Mouse (Mus musculus) CH12.LX (cell line): ENCODE results near the gene Lpcat2b. TPM values are rescaled to one million over a fixed set of nuclear protein-coding genes. Genes with fewer than 3 reads are reported as not detected.

ENCODE experiments used
- DNase-seq: peaks from one replicate; pipeline ENCODE4 v3.0.0-alpha.2; 2013; ENCODE audit errors: extremely low read depth
- H3K27ac ChIP-seq: 2 replicates; pipeline ENCODE4 v1.5.1; 2012; ENCODE audit warnings: low read depth, mild to moderate bottlenecking, control low read depth, moderate library complexity; ENCODE audit not compliant: insufficient read depth
- H3K27me3 ChIP-seq: replicated peaks from 2 replicates; pipeline ENCODE3; 2012; ENCODE audit warnings: inconsistent platforms
- H3K36me3 ChIP-seq, 2 experiments: replicated peaks in 1 of 2; 2 replicates each; pipeline versions ENCODE3 to v1.6.1; 2012; ENCODE audit warnings: inconsistent platforms in 1 of 2, low read length in 1 of 2, mild to moderate bottlenecking in 1 of 2, mixed read lengths in 1 of 2, moderate library complexity in 1 of 2; ENCODE audit not compliant: control insufficient read depth in 1 of 2, insufficient read depth in 1 of 2
- H3K4me1 ChIP-seq, 2 experiments: 2 replicates each; pipeline ENCODE4 v1.6.1; 2012; ENCODE audit warnings: inconsistent platforms in 1 of 2, moderate library complexity in 1 of 2; ENCODE audit not compliant: insufficient read depth in 2 of 2, control insufficient read depth in 1 of 2
- H3K4me2 ChIP-seq: 2 replicates; pipeline ENCODE4 v1.6.1; 2012; ENCODE audit warnings: low read depth, mild to moderate bottlenecking, control low read depth; ENCODE audit not compliant: poor library complexity, insufficient read depth, severe bottlenecking
- H3K4me3 ChIP-seq, 3 experiments: fragments of 150-350 bp in 1 of 3; sonication (generic) in 1 of 3; replicated peaks in 1 of 3; 2 replicates each; pipeline versions ENCODE3 to v1.5.1; 2011 to 2012; ENCODE audit warnings: low read depth in 2 of 3, low read length in 2 of 3, mild to moderate bottlenecking in 2 of 3, moderate library complexity in 2 of 3, control low read depth in 1 of 3, improper control_type of control experiment in 1 of 3, inconsistent platforms in 1 of 3, mixed read lengths in 1 of 3; ENCODE audit not compliant: poor library complexity in 1 of 3
- H3K79me2 ChIP-seq: replicated peaks from 2 replicates; pipeline ENCODE4 v1.6.1; 2012; ENCODE audit warnings: mild to moderate bottlenecking, moderate library complexity; ENCODE audit not compliant: control insufficient read depth, poor library complexity, insufficient read depth, severe bottlenecking; ENCODE audit errors: extremely low read depth
- H3K9ac ChIP-seq: 2 replicates; pipeline ENCODE4 v1.6.1; 2012; ENCODE audit warnings: low read depth, mild to moderate bottlenecking, control low read depth, moderate library complexity; ENCODE audit not compliant: insufficient read depth
- H3K9me3 ChIP-seq: replicated peaks from 2 replicates; pipeline ENCODE3; 2012; ENCODE audit warnings: low read length, inconsistent platforms, mixed read lengths
- BHLHE40 ChIP-seq: IDR thresholded peaks from 2 replicates; pipeline ENCODE4 v1.6.1; 2011; ENCODE audit warnings: mild to moderate bottlenecking, low read depth, low read length, improper control_type of control experiment
- CHD2 ChIP-seq: IDR thresholded peaks from 2 replicates; pipeline ENCODE4 v1.6.1; 2011; ENCODE audit warnings: low read length, improper control_type of control experiment
- E2F4 ChIP-seq: IDR thresholded peaks from 2 replicates; pipeline ENCODE4 v1.6.1; 2011; ENCODE audit warnings: low read depth, low read length, improper control_type of control experiment; ENCODE audit not compliant: insufficient replicate concordance
- EP300 ChIP-seq: IDR thresholded peaks from 2 replicates; pipeline ENCODE4 v1.6.1; 2011; ENCODE audit warnings: low read length, improper control_type of control experiment
- ETS1 ChIP-seq: conservative IDR thresholded peaks from 2 replicates; pipeline ENCODE4 v1.6.1; 2012; ENCODE audit warnings: low read depth, mild to moderate bottlenecking, inconsistent platforms, low read length, improper control_type of control experiment, moderate library complexity
- GABPA ChIP-seq: IDR thresholded peaks from 2 replicates; pipeline ENCODE4 v1.6.1; 2012; ENCODE audit warnings: low read depth, low read length, improper control_type of control experiment, inconsistent platforms; ENCODE audit not compliant: insufficient replicate concordance
- HCFC1 ChIP-seq: IDR thresholded peaks from 2 replicates; pipeline ENCODE4 v1.6.1; 2012; ENCODE audit warnings: low read depth, mild to moderate bottlenecking, inconsistent platforms, low read length, improper control_type of control experiment
- IRF4 ChIP-seq: IDR thresholded peaks from 2 replicates; pipeline ENCODE4 v1.6.1; 2014; ENCODE audit warnings: low read depth, mild to moderate bottlenecking, inconsistent platforms, low read length, improper control_type of control experiment
- JUN ChIP-seq: IDR thresholded peaks from 2 replicates; pipeline ENCODE4 v1.6.1; 2011; ENCODE audit warnings: low read depth, mild to moderate bottlenecking, low read length, improper control_type of control experiment, moderate library complexity; ENCODE audit not compliant: insufficient read depth
- JUND ChIP-seq: conservative IDR thresholded peaks from 2 replicates; pipeline ENCODE4 v1.6.1; 2011; ENCODE audit warnings: low read depth, low read length, improper control_type of control experiment
- KAT2A ChIP-seq: IDR thresholded peaks from 2 replicates; pipeline ENCODE4 v1.6.1; 2012; ENCODE audit warnings: low read length, improper control_type of control experiment, inconsistent platforms; ENCODE audit not compliant: insufficient replicate concordance
- MAFK ChIP-seq: IDR thresholded peaks from 2 replicates; pipeline ENCODE4 v1.6.1; 2011; ENCODE audit warnings: low read length, improper control_type of control experiment; ENCODE audit not compliant: insufficient replicate concordance
- MAZ ChIP-seq: IDR thresholded peaks from 2 replicates; pipeline ENCODE4 v1.6.1; 2012; ENCODE audit warnings: low read depth, mild to moderate bottlenecking, inconsistent platforms, low read length, improper control_type of control experiment, moderate library complexity
- MXI1 ChIP-seq: IDR thresholded peaks from 2 replicates; pipeline ENCODE4 v1.6.1; 2011; ENCODE audit warnings: mild to moderate bottlenecking, low read depth, low read length, improper control_type of control experiment
- MYC ChIP-seq: IDR thresholded peaks from 2 replicates; pipeline ENCODE4 v1.6.1; 2011; ENCODE audit warnings: low read depth, mild to moderate bottlenecking, improper control_type of control experiment, low read length
- NELFE ChIP-seq: IDR thresholded peaks from 2 replicates; pipeline ENCODE4 v1.6.1; 2011; ENCODE audit warnings: low read depth, low read length, improper control_type of control experiment
- NRF1 ChIP-seq: IDR thresholded peaks from 2 replicates; pipeline ENCODE4 v1.6.1; 2014; ENCODE audit warnings: low read depth, mild to moderate bottlenecking, inconsistent platforms, low read length, improper control_type of control experiment, moderate library complexity
- PAX5 ChIP-seq: IDR thresholded peaks from 2 replicates; pipeline ENCODE4 v1.6.1; 2012; ENCODE audit warnings: low read length, inconsistent platforms, mixed read lengths
- POLR2A ChIP-seq: IDR thresholded peaks from 2 replicates; pipeline ENCODE4 v1.6.1; 2011; ENCODE audit warnings: low read depth, mild to moderate bottlenecking, improper control_type of control experiment, low read length
- POLR2AphosphoS2 ChIP-seq: IDR thresholded peaks from 2 replicates; pipeline ENCODE4 v1.6.1; 2011; ENCODE audit warnings: low read depth, low read length, improper control_type of control experiment
- RAD21 ChIP-seq: IDR thresholded peaks from 2 replicates; pipeline ENCODE4 v1.6.1; 2011; ENCODE audit warnings: low read depth, mild to moderate bottlenecking, low read length, improper control_type of control experiment, moderate library complexity
- RCOR1 ChIP-seq: conservative IDR thresholded peaks from 2 replicates; pipeline ENCODE4 v1.6.1; 2012; ENCODE audit warnings: low read depth, mild to moderate bottlenecking, inconsistent platforms, low read length, improper control_type of control experiment
- SIN3A ChIP-seq: IDR thresholded peaks from 2 replicates; pipeline ENCODE4 v1.6.1; 2012; ENCODE audit warnings: low read length, improper control_type of control experiment, inconsistent platforms
- SMC3 ChIP-seq: IDR thresholded peaks from 2 replicates; pipeline ENCODE4 v1.6.1; 2011; ENCODE audit warnings: low read depth, low read length, improper control_type of control experiment
- TCF12 ChIP-seq: IDR thresholded peaks from 2 replicates; pipeline ENCODE4 v1.6.1; 2014; ENCODE audit warnings: low read depth, mild to moderate bottlenecking, inconsistent platforms, low read length, improper control_type of control experiment
- UBTF ChIP-seq: IDR thresholded peaks from 2 replicates; pipeline ENCODE4 v1.6.1; 2012; ENCODE audit warnings: low read depth, mild to moderate bottlenecking, inconsistent platforms, low read length, improper control_type of control experiment, moderate library complexity
- USF2 ChIP-seq: conservative IDR thresholded peaks from 2 replicates; pipeline ENCODE4 v1.6.1; 2011; ENCODE audit warnings: low read depth, low read length, improper control_type of control experiment
- ZC3H11A ChIP-seq: IDR thresholded peaks from 2 replicates; pipeline ENCODE4 v1.6.1; 2012; ENCODE audit warnings: low read depth, mild to moderate bottlenecking, inconsistent platforms, low read length, improper control_type of control experiment
- ZMIZ1 ChIP-seq: IDR thresholded peaks from 2 replicates; pipeline ENCODE4 v1.6.1; 2012; ENCODE audit warnings: low read depth, mild to moderate bottlenecking, inconsistent platforms, low read length, improper control_type of control experiment
- ZNF384 ChIP-seq: IDR thresholded peaks from 2 replicates; pipeline ENCODE4 v1.6.1; 2012; ENCODE audit warnings: low read depth, low read length, improper control_type of control experiment, inconsistent platforms
- dilution Hi-C: fragments of 300-500 bp; cut with MboI; formaldehyde crosslinking; loops from 2 replicates; pipeline ENCODE4 v1.14.3; 2020; ENCODE audit warnings: low sequenced_read_pairs; ENCODE audit not compliant: extremely low pct_unique_long_range_greater_than_20kb, extremely low pct_ligation_motif_present
- in situ Hi-C: fragments of 300-500 bp; cut with MboI; formaldehyde crosslinking; loops from 3 replicates; pipeline ENCODE4 v1.14.3; 2019; ENCODE audit warnings: low sequenced_read_pairs, low pct_ligation_motif_present, low pct_unique_long_range_greater_than_20kb, mixed read lengths
- polyA plus RNA-seq: library from polyadenylated mRNA; unstranded; fragments of >175 nt; gene quantifications from 2 replicates; pipeline ENCODE4 v1.2.1, GENCODE M21; 2012; ENCODE audit warnings: low read depth; ENCODE audit not compliant: insufficient read length
- total RNA-seq, 2 experiments: library from RNA; depleted of rRNA; stranded (reverse); fragments of 300-350 nt in 1 of 2; fragments of >200 nt in 1 of 2; gene quantifications; 2 replicates each; pipeline ENCODE4 v1.2.3; 2012 to 2014

Lpcat2b gene
- total and polyA plus RNA-seq, 3 experiments = not detected

- no peaks in the 10 kb centered on the region for H3K79me2 ChIP-seq
- in situ Hi-C loops = no loop called here
- no peak for DNase-seq
- no peak overlapping the region for H3K4me2 ChIP-seq
- no peak overlapping the region for H3K27ac ChIP-seq
- H3K9me3 ChIP-seq = no peaks in the 10 kb centered on the region
- no peak for TF ChIP-seq ZNF384
- TF ChIP-seq POLR2A = no peak
- TF ChIP-seq IRF4 = no peak
- no peak for TF ChIP-seq E2F4
- TF ChIP-seq NRF1 = no peak
- no peak for TF ChIP-seq JUN
- TF ChIP-seq PAX5 = no peak
- TF ChIP-seq HCFC1 = no peak
- TF ChIP-seq SMC3 = no peak
- no peak for TF ChIP-seq POLR2AphosphoS2
- TF ChIP-seq MAFK = no peak
- TF ChIP-seq RCOR1 = no peak
- TF ChIP-seq BHLHE40 = no peak
- no peak for TF ChIP-seq NELFE
- no peak for TF ChIP-seq TCF12
- TF ChIP-seq GABPA = no peak
- no peak for TF ChIP-seq ZC3H11A
- TF ChIP-seq ETS1 = no peak
- TF ChIP-seq, all 38 proteins: peak for 0
- Histone ChIP-seq H3K36me3 (no peaks in the 10 kb centered on the region), H3K4me1 (no peaks in the 10 kb centered on the region), H3K4me3 (no peak overlapping the region), H3K9ac (no peak overlapping the region), H3K27me3 (no peaks in the 10 kb centered on the region)
- dilution Hi-C loops = no loop called here
Measured at GRCm38 (mm10) chr5:107410305-107410704, 21.0 kb upstream of the Lpcat2b start.

- no peaks in the 10 kb centered on the region for H3K4me1 ChIP-seq
- H3K36me3 ChIP-seq = no peaks in the 10 kb centered on the region
- H3K9ac ChIP-seq = no peak overlapping the region
- H3K27me3 ChIP-seq = no peaks in the 10 kb centered on the region
- no peak overlapping the region for H3K4me3 ChIP-seq
- H3K27ac ChIP-seq = no peak overlapping the region
- in situ Hi-C loops (no loop called here), dilution Hi-C loops (no loop called here)
- TF ChIP-seq RAD21 (no peak), MAZ (no peak), EP300 (no peak), MXI1 (no peak), KAT2A (no peak), JUND (no peak), GABPA (no peak), USF2 (no peak), BHLHE40 (no peak), UBTF (no peak), NELFE (no peak), ETS1 (no peak), SIN3A (no peak), CHD2 (no peak), ZMIZ1 (no peak), MYC (no peak)
- no peaks in the 10 kb centered on the region for H3K79me2 ChIP-seq
- no peak for DNase-seq
- no peaks in the 10 kb centered on the region for H3K9me3 ChIP-seq
- H3K4me2 ChIP-seq = no peak overlapping the region
Measured at GRCm38 (mm10) chr5:107411326-107411725, 20.0 kb upstream of the Lpcat2b start.
